Mouse (Mus musculus) layer of hippocampus, adult 9-10 months (tissue): ENCODE measurements around the gene Zfp13.
"Not testable (repeated sequence)": the region's sequence is repeated elsewhere in the genome, so short reads cannot be mapped to it uniquely, and the experiment has no call there.

Experiments
- DNase-seq: peaks from one replicate; pipeline ENCODE4 v3.0.0; 2022; ENCODE audit warnings: low spot score

Zfp13 gene

GRCm38 (mm10) chr17:23533591-23534490 is 65.4 kb downstream of the Zfp13 start:
- not testable (repeated sequence) for DNase-seq

- not testable (repeated sequence) for DNase-seq
These were observed 67.9 kb downstream of the Zfp13 start for GRCm38 (mm10) chr17:23531408-23531807.
